Mouse (Mus musculus): Measurements from ENCODE around the gene Copg2. TPM values are rescaled to one million over a fixed set of nuclear protein-coding genes. Genes with fewer than 3 reads are reported as not detected.

Gene Copg2
- polyA plus RNA-seq, 1 experiment from 2014 or later: 29.8 TPM

DNA sequence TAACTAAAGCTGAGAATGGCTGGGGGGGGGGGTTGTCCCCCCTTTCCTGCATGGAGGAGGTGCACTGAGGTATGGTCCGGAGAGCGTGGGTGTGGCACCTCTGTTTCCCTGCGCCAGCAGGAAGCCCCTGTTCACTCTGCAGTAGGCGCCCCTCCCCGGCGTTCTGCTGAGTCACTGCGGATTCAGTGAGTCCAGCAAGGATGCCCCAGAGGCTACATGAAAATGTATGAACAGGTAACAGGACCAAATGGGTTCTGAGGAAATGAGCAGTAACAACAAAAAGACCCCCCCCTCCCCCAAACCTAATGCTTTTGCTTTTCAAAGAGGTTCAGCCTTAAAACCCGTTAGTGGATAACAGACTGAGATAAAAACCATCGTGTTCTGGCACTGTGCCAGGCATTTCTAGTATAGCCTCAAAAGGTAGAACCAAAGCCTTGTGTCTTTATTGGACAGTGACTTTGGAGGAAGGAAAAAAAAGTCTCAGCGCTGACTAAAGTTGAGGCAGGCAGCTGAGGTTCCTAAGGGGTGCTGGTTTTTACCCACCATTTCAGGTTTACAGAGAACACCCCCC is 157.3 kb downstream of the Copg2 start:
- Histone ChIP-seq H3K9ac (0 out of 2 replicates have a peak overlapping the region, but pooled peaks have one; percentile 62), H3K27ac (peak overlapping the region; percentile 87; the same call in 1 of the 2 replicates), H3K4me3 (peak overlapping the region; percentile 56), H3K27me3 (no peaks in the 10 kb centered on the region), H3K36me3 (peaks cover 23% of the 10 kb centered on the region), H3K4me2 (peak overlapping the region; percentile 52), H3K4me1 (peaks cover 9% of the 10 kb centered on the region; the same call in 1 of the 2 replicates), H3K9me3 (peaks cover 12% of the 10 kb centered on the region)
- WGBS: 46% methylated on average over 10 of the region's 10 CpGs
- no peak for ATAC-seq (ENCODE audit: insufficient number of reproducible peaks, low FRiP score, low TSS enrichment, low read depth)

- no peak for ATAC-seq (ENCODE audit: insufficient number of reproducible peaks, low FRiP score, low TSS enrichment, low read depth)
- Histone ChIP-seq H3K4me1 (peaks cover 13% of the 10 kb centered on the region; the same call in 1 of the 2 replicates), H3K27me3 (no peaks in the 10 kb centered on the region), H3K9me3 (peaks cover 12% of the 10 kb centered on the region), H3K27ac (peak overlapping the region; percentile 87), H3K4me2 (peak overlapping the region; percentile 52), H3K9ac (peak overlapping the region; percentile 62), H3K36me3 (peaks cover 17% of the 10 kb centered on the region), H3K4me3 (peak overlapping the region; percentile 56)
- WGBS: 44% methylated on average over 20 of the region's 20 CpGs
Measured at GRCm38 (mm10) chr6:30738464-30739006, 158.1 kb downstream of the Copg2 start.

DNA sequence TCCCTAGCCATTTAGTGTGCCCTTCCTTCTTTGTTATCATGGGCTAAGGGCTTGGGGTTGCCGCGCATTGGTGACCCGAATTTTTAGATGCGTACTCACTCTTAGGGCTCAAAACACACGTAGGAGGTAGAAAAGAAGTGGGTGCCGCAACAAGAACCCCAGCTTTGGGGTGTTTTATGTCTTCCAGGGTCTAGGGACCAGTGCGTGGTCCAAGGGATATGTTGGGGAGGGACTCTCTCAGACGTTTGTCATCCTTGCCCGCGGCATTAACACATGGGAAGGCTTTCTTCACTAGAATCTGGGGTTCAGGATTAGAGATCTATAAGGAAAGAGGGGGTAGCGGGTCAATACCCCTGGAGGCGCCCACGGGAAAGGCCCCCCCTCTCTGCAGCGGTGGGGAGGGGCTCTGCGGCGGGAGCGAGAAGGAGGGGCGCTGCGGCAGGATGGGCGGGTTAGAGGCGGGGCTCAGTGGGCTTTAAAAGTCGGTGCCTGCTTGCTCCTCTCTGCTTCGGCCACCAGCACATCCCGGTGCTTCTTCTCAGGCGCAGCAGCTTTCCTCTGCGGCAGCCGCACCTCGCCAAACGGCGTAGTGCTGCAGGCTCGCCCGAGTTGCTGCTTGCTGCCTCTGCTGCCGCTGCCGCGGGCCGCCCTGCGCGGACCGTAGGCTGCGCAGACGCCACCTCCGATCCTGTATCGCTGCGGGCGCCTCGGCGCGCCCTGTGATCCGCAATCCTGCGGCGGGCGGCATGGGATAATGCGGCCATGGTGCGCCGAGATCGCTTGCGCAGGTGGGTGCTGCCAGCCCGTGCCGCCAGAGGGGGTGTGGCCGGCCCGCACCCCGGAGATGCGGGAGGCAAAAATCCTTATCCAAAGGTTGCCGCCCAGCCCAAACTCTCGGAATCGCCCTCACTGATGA is 158.8 kb downstream of the Copg2 start:
- 46% methylated on average over 65 of the region's 66 CpGs for WGBS

DNA sequence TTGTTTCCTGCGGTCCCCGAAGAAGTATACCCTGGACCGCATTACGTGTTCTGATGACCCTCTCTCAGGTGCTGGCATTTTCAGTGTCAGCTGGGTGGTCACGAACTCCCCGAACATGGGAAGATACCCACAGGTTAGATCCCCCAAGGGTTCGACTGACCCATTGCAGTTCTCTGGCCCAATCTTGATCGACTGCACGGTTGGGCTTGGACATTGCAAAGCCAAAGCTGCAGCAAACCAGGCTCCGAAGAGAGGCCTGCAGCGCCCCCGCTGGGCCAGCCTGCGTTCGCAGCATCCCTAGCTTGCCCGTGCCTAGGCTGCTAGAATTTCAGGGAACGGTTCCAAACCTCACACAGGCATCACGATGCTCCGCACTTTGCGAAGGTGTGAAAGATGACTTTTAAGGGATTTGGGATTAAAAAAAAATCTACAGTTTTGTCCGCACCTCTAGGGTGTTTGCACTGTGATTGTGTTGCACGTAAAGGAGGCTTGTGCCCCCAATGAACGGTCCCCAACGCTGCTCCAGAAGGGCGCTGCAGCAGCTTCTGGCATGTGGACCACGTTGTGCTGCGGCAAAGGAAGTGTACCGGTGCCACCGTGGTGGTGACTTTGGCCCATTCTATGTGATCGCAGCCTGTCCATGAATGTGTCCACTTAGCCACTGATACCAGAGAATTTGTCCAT is 159.6 kb downstream of the Copg2 start:
- Histone ChIP-seq H3K9me3 (peaks cover 12% of the 10 kb centered on the region), H3K9ac (no peak overlapping the region)
- ATAC-seq (ENCODE audit: insufficient number of reproducible peaks, low FRiP score, low TSS enrichment, low read depth): peak; percentile 68

More for the DNA sequence above, 158.8 kb downstream of the Copg2 start:
- H3K4me3 ChIP-seq: peak overlapping the region; percentile 56
- H3K9me3 ChIP-seq: peaks cover 12% of the 10 kb centered on the region
- peak overlapping the region; percentile 62 for H3K9ac ChIP-seq
- peaks cover 11% of the 10 kb centered on the region for H3K36me3 ChIP-seq
- peak; percentile 77 for ATAC-seq (ENCODE audit: insufficient number of reproducible peaks, low FRiP score, low TSS enrichment, low read depth)
- no peaks in the 10 kb centered on the region for H3K27me3 ChIP-seq
- H3K27ac ChIP-seq: peak overlapping the region; percentile 87
- peak overlapping the region; percentile 52 for H3K4me2 ChIP-seq
- H3K4me1 ChIP-seq: peaks cover 20% of the 10 kb centered on the region

GRCm38 (mm10) chr6:30736372-30736762 is 160.2 kb downstream of the Copg2 start:
- no peaks in the 10 kb centered on the region for H3K27me3 ChIP-seq
- H3K4me2 ChIP-seq: peak overlapping the region; percentile 52; the same call in 1 of the 2 replicates
- no peak for ATAC-seq (ENCODE audit: insufficient number of reproducible peaks, low FRiP score, low TSS enrichment, low read depth)
- peak overlapping the region; percentile 80 for H3K27ac ChIP-seq
- H3K9ac ChIP-seq: no peak overlapping the region
- H3K9me3 ChIP-seq: peaks cover 12% of the 10 kb centered on the region
- peak overlapping the region; percentile 56 for H3K4me3 ChIP-seq
- 52% methylated on average over 13 of the region's 13 CpGs for WGBS
- H3K4me1 ChIP-seq: peaks cover 22% of the 10 kb centered on the region
- 0 out of 2 replicates have a peak, but pooled peaks cover 3% of the 10 kb centered on the region for H3K36me3 ChIP-seq

More for the DNA sequence above, 159.6 kb downstream of the Copg2 start:
- Histone ChIP-seq H3K36me3 (peaks cover 5% of the 10 kb centered on the region; the same call in 1 of the 2 replicates), H3K4me3 (peak overlapping the region; percentile 56), H3K27ac (peak overlapping the region; percentile 86), H3K4me2 (peak overlapping the region; percentile 52), H3K4me1 (peaks cover 22% of the 10 kb centered on the region), H3K27me3 (no peaks in the 10 kb centered on the region)
- 45% methylated on average over 29 of the region's 29 CpGs for WGBS

GRCm38 (mm10) chr6:30735728-30736371 is 160.7 kb downstream of the Copg2 start:
- Histone ChIP-seq H3K4me2 (peak overlapping the region; percentile 25), H3K4me1 (peaks cover 22% of the 10 kb centered on the region), H3K27me3 (no peaks in the 10 kb centered on the region), H3K9ac (no peak overlapping the region), H3K4me3 (peak overlapping the region; percentile 10; the same call in 1 of the 2 replicates), H3K36me3 (0 out of 2 replicates have a peak, but pooled peaks cover 3% of the 10 kb centered on the region), H3K27ac (peak overlapping the region; percentile 80), H3K9me3 (peaks cover 12% of the 10 kb centered on the region)
- ATAC-seq (ENCODE audit: insufficient number of reproducible peaks, low FRiP score, low TSS enrichment, low read depth): no peak
- WGBS: 45% methylated on average over 15 of the region's 15 CpGs

- H3K9ac ChIP-seq: peak overlapping the region; percentile 11; the same call in 1 of the 2 replicates
- H3K27ac ChIP-seq: peak overlapping the region; percentile 80
- peaks cover 22% of the 10 kb centered on the region for H3K4me1 ChIP-seq
- ATAC-seq (ENCODE audit: insufficient number of reproducible peaks, low FRiP score, low TSS enrichment, low read depth): no peak
- no peaks in the 10 kb centered on the region for H3K36me3 ChIP-seq
- H3K27me3 ChIP-seq: no peaks in the 10 kb centered on the region
- peak overlapping the region; percentile 25 for H3K4me2 ChIP-seq
- H3K9me3 ChIP-seq: peaks cover 12% of the 10 kb centered on the region
- H3K4me3 ChIP-seq: peak overlapping the region; percentile 10
- 60% methylated on average over 22 of the region's 22 CpGs for WGBS
Measured at GRCm38 (mm10) chr6:30734988-30735727, 161.4 kb downstream of the Copg2 start.

- 64% methylated on average over 6 of the region's 6 CpGs for WGBS
- Histone ChIP-seq H3K27me3 (no peaks in the 10 kb centered on the region), H3K9me3 (peaks cover 12% of the 10 kb centered on the region), H3K27ac (peak overlapping the region; percentile 80), H3K9ac (no peak overlapping the region), H3K4me3 (no peak overlapping the region), H3K4me1 (peaks cover 26% of the 10 kb centered on the region), H3K36me3 (no peaks in the 10 kb centered on the region), H3K4me2 (no peak overlapping the region)
- ATAC-seq (ENCODE audit: insufficient number of reproducible peaks, low FRiP score, low TSS enrichment, low read depth): no peak
Measured at GRCm38 (mm10) chr6:30734465-30734864, 162.1 kb downstream of the Copg2 start.

DNA sequence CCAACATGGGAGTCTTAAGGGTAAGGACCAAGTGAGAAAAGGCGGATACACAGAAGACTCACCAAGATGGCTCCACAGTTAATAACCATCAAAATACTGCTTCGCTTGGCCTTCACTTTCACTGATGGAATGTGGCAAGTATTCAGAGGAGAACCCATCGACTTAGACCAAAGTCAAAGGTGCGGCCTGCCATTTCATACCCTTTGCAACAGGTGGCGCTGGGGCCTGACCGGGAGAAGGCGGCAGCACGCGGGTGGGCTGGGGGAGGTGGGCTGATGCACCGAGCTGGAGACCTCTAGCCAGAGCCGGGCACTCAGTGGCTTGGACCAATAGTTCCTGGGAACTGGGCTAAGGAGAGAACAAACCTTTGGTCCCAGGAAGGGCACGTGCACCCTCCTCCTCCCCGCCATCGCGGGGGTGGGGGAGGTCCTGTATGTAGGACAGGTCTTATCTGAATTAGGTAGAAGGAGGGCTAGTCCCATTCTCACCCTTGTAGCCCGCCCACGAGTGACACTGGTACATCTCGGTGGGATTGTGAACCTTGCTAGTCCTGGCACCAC is 163.9 kb downstream of the Copg2 start:
- no peaks in the 10 kb centered on the region for H3K27me3 ChIP-seq
- peak overlapping the region; percentile 80 for H3K27ac ChIP-seq
- 54% methylated on average over 18 of the region's 18 CpGs for WGBS
- no peak overlapping the region for H3K9ac ChIP-seq
- peaks cover 29% of the 10 kb centered on the region for H3K4me1 ChIP-seq
- no peak overlapping the region for H3K4me2 ChIP-seq
- ATAC-seq (ENCODE audit: insufficient number of reproducible peaks, low FRiP score, low TSS enrichment, low read depth): no peak
- H3K36me3 ChIP-seq: no peaks in the 10 kb centered on the region
- peaks cover 2% of the 10 kb centered on the region; the same call in 1 of the 2 replicates for H3K9me3 ChIP-seq
- no peak overlapping the region for H3K4me3 ChIP-seq

DNA sequence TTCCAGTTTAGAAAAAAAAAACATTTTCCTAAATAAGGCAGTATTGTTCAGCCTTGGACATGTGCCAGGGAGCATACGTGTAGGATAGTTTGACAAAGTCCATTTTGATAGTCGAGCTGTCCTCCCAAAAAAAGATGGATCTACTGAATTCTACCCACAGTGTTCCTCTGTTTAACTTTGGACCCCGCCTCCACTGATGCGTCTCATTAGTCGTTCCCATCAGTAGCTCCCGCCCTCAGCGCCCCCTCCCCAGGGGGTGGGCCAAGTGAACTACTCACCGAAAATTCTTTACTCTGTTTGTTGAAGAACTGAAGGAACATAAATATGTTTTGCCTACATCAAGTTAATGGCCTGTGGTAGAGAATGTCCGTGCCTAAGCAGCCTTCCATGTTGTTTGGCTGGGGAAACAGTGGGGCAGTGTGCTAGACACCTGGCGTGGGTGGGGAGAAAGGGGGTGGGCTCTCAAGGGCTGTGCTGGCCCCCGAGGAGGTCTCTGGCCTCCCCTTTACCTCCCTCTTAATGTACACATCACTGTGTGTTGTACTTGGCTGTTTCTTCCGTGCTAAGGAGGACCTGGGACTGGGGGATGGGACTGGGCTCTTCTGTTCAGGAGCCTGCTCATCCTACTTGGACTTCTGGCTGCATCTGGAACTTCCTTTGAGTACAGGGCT is 166.2 kb downstream of the Copg2 start:
- 51% methylated on average over 12 of the region's 12 CpGs for WGBS

More for the DNA sequence above, 166.2 kb downstream of the Copg2 start:
- peak; percentile 50 for ATAC-seq (ENCODE audit: insufficient number of reproducible peaks, low FRiP score, low TSS enrichment, low read depth)
- no peak overlapping the region for H3K4me3 ChIP-seq
- H3K4me1 ChIP-seq: peaks cover 24% of the 10 kb centered on the region
- peak overlapping the region; percentile 1; the same call in 1 of the 2 replicates for H3K27ac ChIP-seq
- no peak overlapping the region for H3K9ac ChIP-seq
- H3K27me3 ChIP-seq: no peaks in the 10 kb centered on the region
- H3K4me2 ChIP-seq: no peak overlapping the region
- no peaks in the 10 kb centered on the region for H3K9me3 ChIP-seq
- H3K36me3 ChIP-seq: no peaks in the 10 kb centered on the region
